Mouse (Mus musculus): ENCODE results near the gene Gabrr3. TPM values are rescaled to one million over a fixed set of nuclear protein-coding genes. Genes with fewer than 3 reads are reported as not detected.

The Gabrr3 gene
- polyA plus RNA-seq, 1 experiment from 2014 or later, result not detected

DNA sequence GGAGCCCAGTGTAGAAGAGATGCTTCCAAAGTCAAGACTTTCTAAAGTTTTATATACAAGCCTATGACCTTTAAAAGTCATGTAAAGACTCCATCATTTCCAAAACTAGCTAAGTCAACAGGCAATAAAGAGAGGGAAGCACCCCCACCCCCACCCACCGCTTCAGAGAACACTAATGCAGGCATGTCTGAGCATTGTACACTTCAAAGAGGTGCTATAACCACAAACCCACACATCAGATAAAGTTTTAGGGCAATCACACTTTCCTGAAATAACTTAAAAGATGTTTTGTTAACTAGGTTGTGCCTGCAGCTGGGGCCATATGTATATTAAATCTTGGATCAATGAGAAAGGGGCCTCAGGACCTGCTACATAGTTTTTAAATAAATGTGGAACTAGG is 62.7 kb downstream of the Gabrr3 start:
- POLR2A ChIA-PET, result no interaction called here
- TF ChIP-seq CTCF (IDR thresholded peaks at IDR 0.05), result no peak
- in situ Hi-C loops (cut with MboI; ENCODE audit: low pct_unique_long_range_greater_than_20kb), result no loop called here
- CTCF ChIA-PET, result no interaction called here
- ATAC-seq (no peak), DNase-seq (ENCODE audit: low read depth, low spot score) (no peak)
- H3K27me3 ChIP-seq, result no peaks in the 10 kb centered on the region

DNA sequence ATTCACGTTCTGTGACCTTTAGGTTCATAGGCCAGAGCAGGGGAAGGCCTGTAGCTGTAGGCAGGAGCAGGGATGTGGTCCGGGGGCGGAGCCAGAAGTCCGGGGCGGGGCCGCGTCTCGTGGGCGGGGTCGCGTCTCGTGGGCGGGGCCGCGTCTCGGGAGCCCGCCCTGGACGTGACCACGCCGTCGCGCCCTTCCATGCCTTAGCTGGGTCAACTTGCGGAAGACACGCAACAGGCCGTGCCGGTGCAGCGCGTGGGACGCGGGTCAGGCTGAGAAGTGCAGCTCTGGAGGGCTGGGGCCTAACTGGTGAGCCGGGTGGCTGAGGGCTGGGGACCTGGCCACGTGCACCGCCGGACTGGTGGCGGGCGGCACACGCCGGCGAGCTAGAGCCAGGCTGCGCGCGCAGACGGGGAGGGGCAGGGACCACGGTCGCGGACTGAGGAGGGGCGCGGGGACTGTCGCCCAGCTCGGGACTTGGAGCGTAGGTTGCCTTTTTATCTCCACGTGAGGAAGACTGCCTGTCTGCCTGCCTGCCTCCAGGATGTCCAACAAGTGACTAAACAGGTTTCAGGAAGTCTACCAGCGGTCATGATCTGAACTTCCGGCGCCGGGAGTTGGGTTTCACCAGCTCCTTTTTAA is 64.6 kb downstream of the Gabrr3 start, which contains the start of gene Riox2:
Gene Riox2, plus strand, starts transcription at position 139 of the 642 bp plus-strand sequence.
- in situ Hi-C loops (cut with MboI; ENCODE audit: low pct_unique_long_range_greater_than_20kb), result no loop called here
- ChIA-PET CTCF (interaction anchor here (1.0 to 1.4 kb wide), 4 partner anchors 9 to 146 kb away, joined by 3 to 8 read pairs (median 3); no protein-coding TSS in a partner anchor), POLR2A (no interaction called here)
- H3K27me3 ChIP-seq, result no peaks in the 10 kb centered on the region
- TF ChIP-seq CTCF (IDR thresholded peaks at IDR 0.05), result no peak
- ATAC-seq (peak; percentile 89), DNase-seq (ENCODE audit: low read depth, low spot score) (no peak)

DNA sequence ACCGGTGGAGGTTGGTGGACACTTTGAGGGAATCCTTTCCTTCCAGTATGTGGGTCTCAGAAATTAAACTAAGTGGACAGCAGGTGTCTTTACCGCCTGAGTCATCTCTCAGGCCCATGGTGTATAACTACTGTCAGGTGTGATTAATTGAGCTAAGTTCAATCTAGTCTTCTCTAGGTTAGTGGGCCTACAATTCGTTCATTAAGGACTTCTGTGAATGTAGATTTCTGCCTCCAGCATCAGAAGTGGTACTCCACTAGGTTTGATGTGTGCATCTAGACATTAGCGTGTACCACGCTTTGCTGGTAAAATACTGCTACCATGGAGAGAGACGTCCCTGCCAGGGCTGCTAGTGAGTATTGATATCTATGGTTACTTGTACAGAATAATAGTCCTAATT is 65.4 kb downstream of the Gabrr3 start:
- in situ Hi-C loops (cut with MboI; ENCODE audit: low pct_unique_long_range_greater_than_20kb), result no loop called here
- ChIA-PET POLR2A (no interaction called here), CTCF (interaction anchor here (1.0 to 1.4 kb wide), 4 partner anchors 8 to 145 kb away, joined by 3 to 8 read pairs (median 3); no protein-coding TSS in a partner anchor)
- DNase-seq (ENCODE audit: low read depth, low spot score), result no peak
- no peaks in the 10 kb centered on the region for H3K27me3 ChIP-seq
- no peak for ATAC-seq
- no peak for TF ChIP-seq CTCF (IDR thresholded peaks at IDR 0.05)

DNA sequence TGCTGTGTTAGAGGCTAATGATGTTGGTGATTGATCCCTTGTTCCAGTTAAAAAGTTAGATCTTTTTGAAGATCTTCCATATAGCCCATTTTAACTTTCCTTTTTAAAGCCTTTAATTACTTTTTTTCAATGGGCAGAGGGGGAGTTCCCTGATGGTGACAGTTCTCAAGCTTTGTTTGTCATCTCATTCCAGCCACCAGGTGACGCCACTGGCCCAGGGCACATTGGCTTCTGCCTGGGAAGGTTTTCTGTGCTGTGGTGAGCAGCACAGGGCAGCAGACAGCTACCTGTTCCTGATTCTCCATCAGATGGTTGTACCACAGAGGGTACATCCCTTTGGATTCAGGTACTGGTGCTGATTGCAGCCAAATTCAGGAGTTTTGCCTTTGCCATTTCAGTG is 67.7 kb downstream of the Gabrr3 start:
- peak; percentile 59 for ATAC-seq
- CTCF ChIA-PET, result interaction anchor here (0.6 to 2.0 kb wide), 7 partner anchors 11 to 152 kb away, joined by 3 to 16 read pairs (median 3); no protein-coding TSS in a partner anchor
- no peak for DNase-seq (ENCODE audit: low read depth, low spot score)
- peak; percentile 96 for TF ChIP-seq CTCF (IDR thresholded peaks at IDR 0.05)
- in situ Hi-C loops (cut with MboI; ENCODE audit: low pct_unique_long_range_greater_than_20kb), result loop anchor here (5.0 kb wide), 1 partner anchor 143 kb away; no protein-coding TSS in a partner anchor
- no peaks in the 10 kb centered on the region for H3K27me3 ChIP-seq
- POLR2A ChIA-PET, result no interaction called here

DNA sequence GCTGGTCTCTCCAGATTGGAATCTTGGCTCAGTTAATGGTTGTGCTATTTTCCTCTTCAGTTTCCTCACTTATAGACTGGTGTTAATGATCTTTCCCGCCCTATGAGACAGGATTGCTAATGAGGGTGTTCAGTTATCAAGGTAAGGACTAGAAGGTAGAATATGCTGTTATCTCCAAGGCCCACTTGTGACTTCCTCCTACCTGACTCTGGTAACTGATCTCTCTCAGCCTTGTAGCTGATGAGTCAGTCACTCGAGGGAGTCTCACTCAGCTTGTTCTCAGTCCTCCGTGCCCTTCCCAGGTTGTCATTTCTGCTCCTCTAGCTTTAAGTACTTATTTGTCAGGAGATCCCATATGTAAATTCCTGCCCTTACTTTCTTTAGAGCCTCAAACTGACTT is 70.8 kb downstream of the Gabrr3 start:
- H3K27me3 ChIP-seq, result no peaks in the 10 kb centered on the region
- POLR2A ChIA-PET, result interaction anchor here (1.4 kb wide), 1 partner anchor 9 kb away, joined by 3 read pairs; no protein-coding TSS in a partner anchor

DNA sequence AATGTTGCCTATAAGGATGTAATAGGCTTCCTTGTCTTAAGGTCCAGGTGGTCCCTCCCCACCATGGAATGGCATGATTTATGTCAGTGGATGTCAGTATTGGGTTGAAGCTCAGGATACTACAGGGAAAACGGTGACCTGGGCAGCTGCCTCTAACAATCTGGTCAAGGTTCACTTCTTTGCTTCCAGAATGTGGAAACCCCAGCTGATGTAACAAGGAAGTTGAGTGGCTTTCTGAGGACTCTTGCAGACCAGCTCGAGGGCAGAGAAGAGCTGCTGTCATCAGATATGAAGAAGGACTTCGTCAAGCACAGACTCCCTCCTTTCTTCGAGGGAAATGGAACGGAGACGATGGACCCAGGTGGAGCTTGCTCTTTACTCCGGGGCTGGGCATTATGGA is 80.1 kb downstream of the Gabrr3 start:
- ATAC-seq, result no peak
- ChIA-PET CTCF (interaction anchor here (1.0 to 1.8 kb wide), 4 partner anchors 9 to 125 kb away, joined by 3 to 5 read pairs (median 4); no protein-coding TSS in a partner anchor), POLR2A (interaction anchor here (1.0 kb wide), 1 partner anchor 8 kb away, joined by 3 read pairs; no protein-coding TSS in a partner anchor)
- in situ Hi-C loops (cut with MboI; ENCODE audit: low pct_unique_long_range_greater_than_20kb), result no loop called here
- no peaks in the 10 kb centered on the region for H3K27me3 ChIP-seq
- no peak for DNase-seq (ENCODE audit: low read depth, low spot score)
- no peak for TF ChIP-seq CTCF (IDR thresholded peaks at IDR 0.05)

More for the DNA sequence above, 70.8 kb downstream of the Gabrr3 start:
- DNase-seq (ENCODE audit: low read depth, low spot score), result no peak
- no peak for ATAC-seq
- in situ Hi-C loops (cut with MboI; ENCODE audit: low pct_unique_long_range_greater_than_20kb), result loop anchor here (5.0 kb wide), 1 partner anchor 139 kb away; no protein-coding TSS in a partner anchor
- CTCF ChIA-PET, result interaction anchor here (0.9 to 1.3 kb wide), 6 partner anchors 9 to 139 kb away, joined by 3 to 5 read pairs (median 3); no protein-coding TSS in a partner anchor
- TF ChIP-seq CTCF (IDR thresholded peaks at IDR 0.05), result no peak

DNA sequence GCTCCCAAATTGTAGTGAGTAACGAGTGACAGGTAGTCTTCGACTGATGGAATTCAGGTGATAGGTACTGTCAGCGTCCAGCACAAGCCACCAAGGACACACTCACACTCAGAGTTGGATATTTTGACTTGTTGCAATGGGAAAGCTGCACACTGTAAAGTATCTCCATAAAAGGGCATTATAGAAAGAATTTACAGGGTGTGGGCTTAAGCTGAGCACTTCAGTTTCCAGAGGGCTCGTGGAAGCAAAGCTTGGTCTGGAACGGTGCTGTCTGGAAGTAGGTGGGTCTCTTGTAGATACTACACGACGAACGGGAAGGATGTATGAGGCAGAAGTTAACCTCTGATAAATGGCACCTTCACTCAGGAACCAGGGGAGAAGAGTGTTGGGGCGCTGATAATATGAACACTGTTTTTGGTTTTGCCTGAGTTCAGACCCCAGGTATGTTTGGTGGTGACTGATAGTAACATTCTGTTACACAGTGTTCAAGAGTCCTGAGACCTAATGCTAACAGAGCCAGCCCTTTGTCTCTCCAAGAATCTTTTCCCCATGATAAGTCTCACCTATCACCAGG is 80.9 kb downstream of the Gabrr3 start:
- no peak for DNase-seq (ENCODE audit: low read depth, low spot score)
- ATAC-seq, result no peak
- ChIA-PET CTCF (interaction anchor here (1.5 to 1.8 kb wide), 2 partner anchors 11 to 14 kb away, joined by 4 to 5 read pairs; no protein-coding TSS in a partner anchor), POLR2A (no interaction called here)
- no peak for TF ChIP-seq CTCF (IDR thresholded peaks at IDR 0.05)
- in situ Hi-C loops (cut with MboI; ENCODE audit: low pct_unique_long_range_greater_than_20kb), result no loop called here
- H3K27me3 ChIP-seq, result no peaks in the 10 kb centered on the region

DNA sequence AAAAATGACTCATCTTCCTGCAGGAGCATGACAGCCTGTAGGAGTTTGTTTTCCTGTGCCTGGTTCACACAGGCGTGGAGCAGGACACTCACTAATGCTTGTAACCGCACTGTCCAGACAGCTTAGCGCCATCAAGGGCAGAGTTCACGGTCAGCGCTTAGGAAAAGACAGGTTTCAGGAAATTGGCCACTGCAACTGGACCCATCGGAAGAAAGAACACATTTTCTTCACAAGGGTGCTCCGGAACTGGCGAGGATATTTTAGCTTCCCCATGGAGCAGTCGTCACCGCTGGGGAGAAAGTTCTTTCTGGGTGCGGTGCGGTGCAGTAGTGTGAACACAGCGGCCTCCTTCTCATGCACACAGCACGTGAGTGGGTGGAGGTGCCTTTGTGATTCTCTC is 86.1 kb downstream of the Gabrr3 start:
- ATAC-seq (peak; percentile 67), DNase-seq (ENCODE audit: low read depth, low spot score) (no peak)
- POLR2A ChIA-PET, result interaction anchor here (0.5 kb wide), 1 partner anchor 41 kb away, joined by 3 read pairs; no protein-coding TSS in a partner anchor
- no peak for TF ChIP-seq CTCF (IDR thresholded peaks at IDR 0.05)
- in situ Hi-C loops (cut with MboI; ENCODE audit: low pct_unique_long_range_greater_than_20kb), result no loop called here
- CTCF ChIA-PET, result interaction anchor here (1.6 kb wide), 1 partner anchor 15 kb away, joined by 3 read pairs; no protein-coding TSS in a partner anchor
- H3K27me3 ChIP-seq, result no peaks in the 10 kb centered on the region

DNA sequence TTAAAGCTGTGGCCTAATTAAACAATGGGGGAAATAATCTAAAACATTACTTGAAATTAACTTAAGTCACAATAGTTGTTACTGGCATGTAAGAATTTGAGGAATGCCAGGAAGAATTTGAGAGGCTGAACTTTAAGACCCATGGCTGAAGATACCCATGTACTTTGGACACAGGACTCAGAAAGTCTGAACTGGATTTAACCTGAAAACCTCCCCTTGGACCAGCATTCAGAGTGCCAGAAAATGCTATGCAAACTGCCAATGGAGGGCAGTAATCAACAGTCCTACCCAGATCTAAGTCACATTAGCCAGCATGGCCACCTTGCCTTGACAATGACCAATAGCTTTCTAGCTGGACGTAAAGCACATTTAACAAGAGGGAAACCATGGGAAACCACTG is 90.8 kb downstream of the Gabrr3 start:
- peak; percentile 69 for ATAC-seq
- in situ Hi-C loops (cut with MboI; ENCODE audit: low pct_unique_long_range_greater_than_20kb), result no loop called here
- H3K27me3 ChIP-seq, result no peaks in the 10 kb centered on the region
- no peak for DNase-seq (ENCODE audit: low read depth, low spot score)
- POLR2A ChIA-PET, result no interaction called here
- CTCF ChIA-PET, result interaction anchor here (0.8 to 1.3 kb wide), 2 partner anchors 17 to 103 kb away, joined by 3 read pairs; partner anchors contain the start of gene Crybg3
- no peak for TF ChIP-seq CTCF (IDR thresholded peaks at IDR 0.05)

DNA sequence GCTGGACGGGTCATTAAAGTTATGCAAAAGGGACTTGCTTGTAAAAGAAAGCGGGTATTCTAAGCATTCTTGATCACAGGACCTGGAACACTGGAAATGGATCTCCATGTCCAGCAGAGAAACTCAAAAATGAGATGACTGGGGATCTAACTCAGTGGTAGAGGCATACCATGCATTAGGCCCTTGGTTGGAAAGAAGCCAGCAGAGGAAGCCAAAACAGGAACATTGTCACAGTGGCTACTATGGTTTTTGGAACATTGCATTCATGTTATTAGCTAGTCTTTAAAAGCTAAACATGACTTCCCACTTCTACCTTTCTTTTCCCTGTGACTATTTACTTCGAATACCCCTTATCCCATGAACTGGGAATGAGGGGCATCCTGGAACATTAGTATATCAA is 92.0 kb downstream of the Gabrr3 start:
- CTCF ChIA-PET, result interaction anchor here (1.0 kb wide), 2 partner anchors 12 to 118 kb away, joined by 3 to 4 read pairs; no protein-coding TSS in a partner anchor
- POLR2A ChIA-PET, result no interaction called here
- in situ Hi-C loops (cut with MboI; ENCODE audit: low pct_unique_long_range_greater_than_20kb), result no loop called here
- H3K27me3 ChIP-seq, result no peaks in the 10 kb centered on the region
- TF ChIP-seq CTCF (IDR thresholded peaks at IDR 0.05), result no peak
- DNase-seq (ENCODE audit: low read depth, low spot score) (no peak), ATAC-seq (no peak)

DNA sequence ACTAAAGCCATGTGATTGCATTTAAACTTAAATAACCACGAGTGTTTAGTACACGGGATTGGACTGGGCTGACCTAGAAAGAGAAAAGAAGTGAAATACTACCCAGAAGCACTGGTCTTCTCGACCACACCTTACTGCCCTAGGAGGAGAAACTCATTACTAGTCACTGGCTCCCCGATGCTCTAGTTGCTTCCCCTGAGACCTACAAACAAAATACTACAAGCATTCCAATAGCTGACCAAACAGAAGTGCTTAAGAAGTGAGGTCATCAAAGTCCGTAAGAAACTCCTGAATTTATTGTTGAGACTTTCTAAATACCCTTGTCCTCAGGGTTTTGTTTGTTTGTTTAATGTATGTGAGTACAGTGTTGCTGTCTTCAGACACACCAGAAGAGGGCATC is 102.7 kb downstream of the Gabrr3 start:
- no peak for TF ChIP-seq CTCF (IDR thresholded peaks at IDR 0.05)
- CTCF ChIA-PET, result no interaction called here
- ATAC-seq (peak; percentile 72), DNase-seq (ENCODE audit: low read depth, low spot score) (no peak)
- POLR2A ChIA-PET, result no interaction called here
- in situ Hi-C loops (cut with MboI; ENCODE audit: low pct_unique_long_range_greater_than_20kb), result no loop called here
- no peaks in the 10 kb centered on the region for H3K27me3 ChIP-seq

Other genes starting within 250 kb of the Gabrr3 start
- not detected for gene Olfr196, start 236.9 kb upstream of the Gabrr3 start, polyA plus RNA-seq (2021)
- not detected for gene Olfr198, start 203.8 kb upstream of the Gabrr3 start, polyA plus RNA-seq (2021)
- gene Olfr199, start 187.6 kb upstream of the Gabrr3 start, polyA plus RNA-seq (2021), result not detected
- gene Olfr201, start 134.7 kb upstream of the Gabrr3 start, polyA plus RNA-seq (2021), result not detected
- gene Olfr202, start 120.5 kb upstream of the Gabrr3 start, polyA plus RNA-seq (2021), result not detected
- not detected for gene Olfr203, start 108.5 kb upstream of the Gabrr3 start, polyA plus RNA-seq (2021)
- gene Olfr204, start 89.1 kb upstream of the Gabrr3 start, polyA plus RNA-seq (2021), result not detected
- gene Olfr205, start 76.2 kb upstream of the Gabrr3 start, polyA plus RNA-seq (2021), result not detected
- gene Olfr206, start 58.1 kb upstream of the Gabrr3 start, polyA plus RNA-seq (2021), result not detected
- gene Olfr209, start 43.3 kb upstream of the Gabrr3 start, polyA plus RNA-seq (2021), result 0.09 TPM
- gene Riox2, start 64.4 kb downstream of the Gabrr3 start, polyA plus RNA-seq (2021), result 24.6 TPM
- gene Crybg3, start 193.6 kb downstream of the Gabrr3 start, polyA plus RNA-seq (2021), result 3.5 TPM
- 51.8 TPM for gene Arl6, start 232.1 kb downstream of the Gabrr3 start, polyA plus RNA-seq (2021)

Measured in Patski (cell line).